ENCODE assay signal across 13 mouse cellular contexts in genomic region chr2:120978693-120979037, GRCm38 (mm10). TPM values are rescaled to one million over a fixed set of nuclear protein-coding genes. Genes with fewer than 3 reads are reported as not detected.
A peak's percentile ranks its signal among the peaks of the same experiment; 100 is the strongest.
DNase-seq lines count a peak whose midpoint lies in the region; ATAC-seq and TF ChIP-seq lines count a peak whose summit lies in the region.
"Had no signal": no experiment of that assay in that cellular context is flagged by ENCODE, and none has a peak within 500 bp of the region (broad histone marks: within the 10 kb centered on the region; RNA-seq: fewer than 3 reads in every experiment).

No protein-coding gene starts in this region.

- H3K9me3 ChIP-seq in midbrain, postnatal 0 days (ENCODE audit: low read length), result no peaks in the 10 kb centered on the region
- H3K9me3 ChIP-seq in midbrain, embryonic 10.5 days (replicated peaks), result no peaks in the 10 kb centered on the region
- H3K9me3 ChIP-seq: heart, embryonic 10.5 days had no signal

- peak; percentile 8; the same call in 1 of the 2 replicates for TF ChIP-seq CTCF in gastrocnemius, adult 2 months (IDR thresholded peaks at IDR 0.05)
- TF ChIP-seq CTCF in midbrain, postnatal 0 days (IDR thresholded peaks at IDR 0.05), result peak; percentile 57

- intact Hi-C loops in gastrocnemius, adult 2 months (cut with DNase I), result loop anchor here (2.0 kb wide), 1 partner anchor 122 kb away; no protein-coding TSS in a partner anchor

- 37% methylated on average over 2 of the region's 2 CpGs for WGBS in midbrain, postnatal 0 days
- 40% methylated on average over 2 of the region's 2 CpGs for WGBS in midbrain, embryonic 10.5 days

- no peaks in the 10 kb centered on the region; the same call in 1 of the 2 replicates for H3K36me3 ChIP-seq in midbrain, postnatal 0 days (ENCODE audit: insufficient read depth, low read length)
- no peaks in the 10 kb centered on the region for H3K36me3 ChIP-seq in midbrain, embryonic 10.5 days
- 0 out of 2 replicates have a peak, but pooled peaks cover 3% of the 10 kb centered on the region for H3K36me3 ChIP-seq in splenic B cell, adult 2 months (ENCODE audit: control insufficient read depth, insufficient read depth, low read length, poor library complexity, severe bottlenecking)
- H3K36me3 ChIP-seq: heart, embryonic 10.5 days had no signal

- no peaks in the 10 kb centered on the region for H3K27me3 ChIP-seq in midbrain, postnatal 0 days (ENCODE audit: insufficient read depth, low read length)
- H3K27me3 ChIP-seq in midbrain, embryonic 10.5 days (ENCODE audit: low read depth, poor library complexity, severe bottlenecking), result peaks cover 10% of the 10 kb centered on the region
- no peaks in the 10 kb centered on the region for H3K27me3 ChIP-seq in splenic B cell, adult 2 months (ENCODE audit: control insufficient read depth, insufficient read depth, low read length, poor library complexity, severe bottlenecking)

- no peaks in the 10 kb centered on the region for H3K4me1 ChIP-seq in midbrain, postnatal 0 days (ENCODE audit: insufficient read depth, low read length)
- peaks cover 15% of the 10 kb centered on the region for H3K4me1 ChIP-seq in midbrain, embryonic 10.5 days
- H3K4me1 ChIP-seq: heart, embryonic 10.5 days had no signal

- no peak overlapping the region for H3K4me2 ChIP-seq in midbrain, postnatal 0 days (ENCODE audit: low read depth, low read length, poor library complexity, severe bottlenecking)

- no peak for ATAC-seq in midbrain, postnatal 0 days (ENCODE audit: low FRiP score)
- ATAC-seq in common myeloid progenitor, adult 5-6 weeks (replicated peaks; ENCODE audit: low read depth, poor library complexity, severe bottlenecking), result 0 out of 2 replicates have a peak, but pooled peaks have one; percentile 36

- DNase-seq in gastrocnemius, adult 2 months, result no peak
- no peak for DNase-seq in gastrocnemius, postnatal 10 days
- peak; percentile 8 for DNase-seq in midbrain, postnatal 0 days (ENCODE audit: low spot score)
- no peak for DNase-seq in midbrain, embryonic 10.5 days (ENCODE audit: low spot score)
- DNase-seq in splenic B cell, adult 2 months (ENCODE audit: low read depth, low spot score), result peak; percentile 50
- no peak for DNase-seq in layer of hippocampus, adult 18-20 months (ENCODE audit: low spot score in 2 of 2)
- no peak for DNase-seq in layer of hippocampus, postnatal 25 days (ENCODE audit: extremely low spot score in 1 of 2, low spot score in 1 of 2)
- DNase-seq: cerebellum, adult 11 months; kidney, postnatal 10 days; left cerebral cortex, postnatal 4 days; thymus, postnatal 36 days had no signal

- H3K27ac ChIP-seq in gastrocnemius, adult 2 months, result no peak overlapping the region
- no peak overlapping the region for H3K27ac ChIP-seq in midbrain, postnatal 0 days (ENCODE audit: low read depth, low read length)
- no peak overlapping the region for H3K27ac ChIP-seq in midbrain, embryonic 10.5 days (replicated peaks)
- H3K27ac ChIP-seq: heart, embryonic 10.5 days had no signal

- no peak overlapping the region for H3K4me3 ChIP-seq in gastrocnemius, adult 2 months
- H3K4me3 ChIP-seq in midbrain, postnatal 0 days (ENCODE audit: low read depth, low read length), result no peak overlapping the region
- no peak overlapping the region for H3K4me3 ChIP-seq in midbrain, embryonic 10.5 days
- H3K4me3 ChIP-seq: heart, embryonic 10.5 days had no signal

- no peak overlapping the region for H3K9ac ChIP-seq in midbrain, postnatal 0 days (replicated peaks; ENCODE audit: low read length, poor library complexity, severe bottlenecking)

RNA-seq across cellular contexts. Expression of gene Tmem62, which starts 1.8 kb away (rescaled TPM):
- total RNA-seq in gastrocnemius, adult 2 months (2021), result 1 to 10 TPM; 3.0 to 3.3 TPM
- total RNA-seq in gastrocnemius, postnatal 10 days (2021), result 1 to 10 TPM; 2.8 to 4.0 TPM
- total RNA-seq in midbrain, postnatal 0 days (2014; rRNA removed), result 20.9 and 21.5 TPM in 2 replicates
- 14.3 and 14.5 TPM in 2 replicates for polyA plus RNA-seq in midbrain, postnatal 0 days (2015; fragmentation: Nextera tagmentation; extraction: Ambion mirVana)
- polyA plus RNA-seq in midbrain, embryonic 10.5 days (2016; fragmentation: Nextera tagmentation; extraction: Ambion mirVana), result 3.3 and 5.4 TPM in 2 replicates
- 2.1 and 4.4 TPM in 2 replicates for total RNA-seq in common myeloid progenitor, adult 5-6 weeks (2017)
- total RNA-seq in layer of hippocampus, adult 18-20 months (2021), result 10 to 100 TPM; 22.0 to 23.1 TPM
- total RNA-seq in layer of hippocampus, postnatal 25 days (2021), result 10 to 100 TPM; 21.8 to 27.5 TPM

RNA-seq across cellular contexts. Expression of gene Ubr1, which starts 8.2 kb away (rescaled TPM):
- 10 to 100 TPM; 28.5 to 29.9 TPM for total RNA-seq in gastrocnemius, adult 2 months (2021)
- 10 to 100 TPM; 20.0 to 22.0 TPM for total RNA-seq in gastrocnemius, postnatal 10 days (2021)
- 31.0 and 34.0 TPM in 2 replicates for total RNA-seq in midbrain, postnatal 0 days (2014; rRNA removed)
- polyA plus RNA-seq in midbrain, postnatal 0 days (2015; fragmentation: Nextera tagmentation; extraction: Ambion mirVana), result 24.5 and 28.0 TPM in 2 replicates
- polyA plus RNA-seq in midbrain, embryonic 10.5 days (2016; fragmentation: Nextera tagmentation; extraction: Ambion mirVana), result 23.2 and 28.7 TPM in 2 replicates
- 30.4 and 33.0 TPM in 2 replicates for total RNA-seq in common myeloid progenitor, adult 5-6 weeks (2017)
- 10 to 100 TPM; 40.2 to 44.3 TPM for total RNA-seq in layer of hippocampus, adult 18-20 months (2021)
- 10 to 100 TPM; 42.0 to 46.7 TPM for total RNA-seq in layer of hippocampus, postnatal 25 days (2021)

RNA-seq across cellular contexts. Expression of gene Ccndbp1, which starts 29.5 kb away (rescaled TPM):
- 10 to 100 TPM; 20.9 to 21.1 TPM for total RNA-seq in gastrocnemius, adult 2 months (2021)
- total RNA-seq in gastrocnemius, postnatal 10 days (2021), result 10 to 100 TPM; 17.3 to 19.9 TPM
- total RNA-seq in midbrain, postnatal 0 days (2014; rRNA removed), result 51.9 and 65.7 TPM in 2 replicates
- polyA plus RNA-seq in midbrain, postnatal 0 days (2015; fragmentation: Nextera tagmentation; extraction: Ambion mirVana), result 77.8 and 79.7 TPM in 2 replicates
- 34.4 and 44.9 TPM in 2 replicates for polyA plus RNA-seq in midbrain, embryonic 10.5 days (2016; fragmentation: Nextera tagmentation; extraction: Ambion mirVana)
- total RNA-seq in common myeloid progenitor, adult 5-6 weeks (2017), result 34.7 and 53.0 TPM in 2 replicates
- 10 to 100 TPM; 57.6 to 64.0 TPM for total RNA-seq in layer of hippocampus, adult 18-20 months (2021)
- total RNA-seq in layer of hippocampus, postnatal 25 days (2021), result 10 to 100 TPM; 58.4 to 58.8 TPM

RNA-seq across cellular contexts. Expression of gene Epb42, which starts 58.2 kb away (rescaled TPM):
- not detected for total RNA-seq in gastrocnemius, adult 2 months (2021)
- 1 to 10 TPM in 1 of 2 experiments, not detected in 1; 1.2 TPM for total RNA-seq in gastrocnemius, postnatal 10 days (2021)
- not detected in 2 replicates for total RNA-seq in midbrain, postnatal 0 days (2014; rRNA removed)
- polyA plus RNA-seq in midbrain, postnatal 0 days (2015; fragmentation: Nextera tagmentation; extraction: Ambion mirVana), result 0.12 TPM in 1 of 2 replicates, not detected in the other
- 6.3 and 7.4 TPM in 2 replicates for polyA plus RNA-seq in midbrain, embryonic 10.5 days (2016; fragmentation: Nextera tagmentation; extraction: Ambion mirVana)
- total RNA-seq in common myeloid progenitor, adult 5-6 weeks (2017), result 7.8 and 10.2 TPM in 2 replicates
- not detected for total RNA-seq in layer of hippocampus, adult 18-20 months (2021)
- total RNA-seq in layer of hippocampus, postnatal 25 days (2021), result not detected
- total RNA-seq: left cerebral cortex, postnatal 4 days had no signal

Comparison
In these comparisons a context has a peak if more than half of its experiments do, and no peak if none do; other contexts are left out.
1. DNase-seq: peak in midbrain, postnatal 0 days (single experiment) and splenic B cell, adult 2 months (single experiment); none in gastrocnemius, adult 2 months (single experiment), gastrocnemius, postnatal 10 days (single experiment), midbrain, embryonic 10.5 days (single experiment), layer of hippocampus, adult 18-20 months (0 of 2) and layer of hippocampus, postnatal 25 days (0 of 2).